Mouse (Mus musculus) spleen, adult 2 months (tissue): Measurements from ENCODE around the gene Ces1d.

Experiments used
- CTCF ChIP-seq: fragments of 200-500 bp; IDR thresholded peaks from 2 replicates; pipeline ENCODE4 v1.5.1; 2011; ENCODE audit warnings: mild to moderate bottlenecking, inconsistent platforms; ENCODE audit not compliant: insufficient read depth, insufficient read length, insufficient replicate concordance; ENCODE audit errors: extremely low read depth
- POLR2A ChIP-seq: fragments of 200-500 bp; IDR thresholded peaks from 2 replicates; pipeline ENCODE4 v1.6.1; 2011; ENCODE audit warnings: low read depth, low read length, inconsistent platforms

DNA sequence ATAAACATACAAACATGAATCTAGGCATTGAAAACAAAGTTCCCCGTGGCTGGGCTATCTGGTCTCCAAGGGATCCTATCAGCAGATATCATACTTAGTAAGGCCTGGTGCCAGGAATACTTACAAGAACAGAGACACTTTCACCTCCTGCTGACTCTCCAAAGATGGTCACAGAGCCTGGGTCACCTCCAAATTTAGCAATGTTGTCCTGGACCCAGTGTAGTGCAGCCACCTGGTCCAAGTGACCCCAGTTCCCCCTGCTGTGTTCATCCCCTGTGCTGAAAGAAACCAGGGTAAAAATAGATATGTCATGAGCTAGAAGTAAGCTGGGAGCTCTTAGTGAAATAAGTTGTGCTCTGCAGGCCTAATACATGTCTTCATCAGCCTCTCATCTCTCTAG lies 19.7 kb upstream of the Ces1d start:
- TF ChIP-seq CTCF (no peak), POLR2A (no peak)
